Mouse (Mus musculus): ENCODE measurements around the gene Senp6.

DNA sequence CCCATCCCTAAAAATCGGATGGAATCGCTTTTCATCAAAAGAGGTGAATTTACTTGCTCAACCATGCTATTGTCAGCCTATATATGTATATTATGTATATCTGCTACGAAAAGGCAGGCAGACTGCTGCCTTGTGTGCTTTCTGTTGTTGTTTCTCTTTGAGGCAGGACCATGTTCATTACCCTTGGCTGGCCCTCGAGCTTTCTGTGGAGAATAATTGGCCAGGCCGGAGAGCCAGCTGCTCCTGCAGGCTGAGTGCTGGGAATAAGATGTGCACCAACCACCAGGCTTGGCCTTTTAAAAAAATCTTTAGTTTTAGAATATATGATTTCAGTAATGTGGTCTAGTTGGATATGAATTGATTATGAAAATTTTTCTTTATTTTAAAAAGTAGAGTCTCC lies 117.4 kb downstream of the Senp6 start:
- TF ChIP-seq CTCF (IDR thresholded peaks at IDR 0.05; ENCODE audit: control insufficient read depth, insufficient read depth, low read length) = no peak
- TF ChIP-seq POLR2A (IDR thresholded peaks at IDR 0.05; ENCODE audit: borderline replicate concordance, control insufficient read depth, low read depth, low read length) = no peak
